8 mouse cellular contexts compared by ENCODE assay signal in the genomic region with DNA sequence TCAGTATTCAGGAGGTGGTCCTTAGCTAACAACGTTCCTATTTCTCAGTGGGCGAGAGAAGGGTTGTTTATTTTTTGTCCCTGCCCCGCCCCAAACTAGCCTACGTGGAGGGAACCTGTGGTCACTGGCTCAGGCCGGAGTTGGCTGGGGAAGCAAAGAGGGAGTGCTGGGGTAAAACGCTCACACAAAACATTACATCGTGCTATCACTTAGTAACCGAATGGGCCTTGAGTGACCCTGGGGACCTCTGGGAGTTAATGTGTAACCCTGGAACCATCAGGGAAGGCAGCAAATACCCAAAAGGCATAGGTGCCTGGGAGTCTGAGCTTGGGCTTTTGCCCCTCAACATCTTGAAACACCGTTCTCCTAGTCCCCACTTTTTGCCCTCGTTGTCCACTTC. TPM values are rescaled to one million over a fixed set of nuclear protein-coding genes. Genes with fewer than 3 reads are reported as not detected.
DNase-seq lines count a peak whose midpoint lies in the region; ATAC-seq and TF ChIP-seq lines count a peak whose summit lies in the region.

No protein-coding gene starts in this region.

- no peaks in the 10 kb centered on the region for H3K4me1 ChIP-seq in intestine, postnatal 0 days (replicated peaks; ENCODE audit: control insufficient read depth, insufficient read depth, low read length)
- H3K4me1 ChIP-seq in lung, embryonic 15.5 days = peaks cover 61% of the 10 kb centered on the region
- peaks cover 56% of the 10 kb centered on the region for H3K4me1 ChIP-seq in stomach, embryonic 15.5 days

- peak overlapping the region; percentile 94 for H3K4me2 ChIP-seq in intestine, postnatal 0 days (replicated peaks; ENCODE audit: low read depth)
- H3K4me2 ChIP-seq in lung, embryonic 15.5 days = peak overlapping the region; percentile 97
- H3K4me2 ChIP-seq in stomach, embryonic 15.5 days = peak overlapping the region; percentile 90

- no peak for TF ChIP-seq CTCF in intestine, postnatal 0 days (IDR thresholded peaks at IDR 0.05; ENCODE audit: low read depth)

- no peaks in the 10 kb centered on the region for H3K27me3 ChIP-seq in intestine, postnatal 0 days (replicated peaks; ENCODE audit: control insufficient read depth, insufficient read depth, low read length)
- H3K27me3 ChIP-seq in lung, embryonic 15.5 days = no peaks in the 10 kb centered on the region
- no peaks in the 10 kb centered on the region for H3K27me3 ChIP-seq in stomach, embryonic 15.5 days (replicated peaks)

- under 1% methylated on average over 10 of the region's 10 CpGs for WGBS in intestine, postnatal 0 days
- WGBS in lung, embryonic 15.5 days = 2% methylated on average over 10 of the region's 10 CpGs
- under 1% methylated on average over 10 of the region's 10 CpGs for WGBS in stomach, embryonic 15.5 days

- peaks cover 19% of the 10 kb centered on the region for H3K36me3 ChIP-seq in intestine, postnatal 0 days (ENCODE audit: control insufficient read depth, insufficient read depth)
- H3K36me3 ChIP-seq in lung, embryonic 15.5 days = peaks cover 30% of the 10 kb centered on the region
- peaks cover 24% of the 10 kb centered on the region for H3K36me3 ChIP-seq in stomach, embryonic 15.5 days

- H3K27ac ChIP-seq in intestine, postnatal 0 days (ENCODE audit: low read depth, low read length) = peak overlapping the region; percentile 92
- peak overlapping the region; percentile 99 for H3K27ac ChIP-seq in lung, embryonic 15.5 days
- H3K27ac ChIP-seq in stomach, embryonic 15.5 days = peak overlapping the region; percentile 99

- H3K9ac ChIP-seq in intestine, postnatal 0 days (ENCODE audit: low read depth, low read length) = peak overlapping the region; percentile 35; the same call in 1 of the 2 replicates
- H3K9ac ChIP-seq in lung, embryonic 15.5 days = peak overlapping the region; percentile 39
- H3K9ac ChIP-seq in stomach, embryonic 15.5 days = peak overlapping the region; percentile 38

- H3K9me3 ChIP-seq in intestine, postnatal 0 days (ENCODE audit: control insufficient read depth) = no peaks in the 10 kb centered on the region
- H3K9me3 ChIP-seq in lung, embryonic 15.5 days = no peaks in the 10 kb centered on the region
- H3K9me3 ChIP-seq in stomach, embryonic 15.5 days = no peaks in the 10 kb centered on the region

- DNase-seq in spleen, postnatal 4 days (ENCODE audit: low spot score in 2 of 2) = peak; percentile 62 to 82
- no peak for DNase-seq in spleen, adult 18-20 months
- DNase-seq in B cell, adult 2 months = no peak
- no peak for DNase-seq in right cerebral cortex, postnatal 36 days (ENCODE audit: low spot score in 2 of 2)

- ATAC-seq in erythroblast, adult 5-6 weeks (replicated peaks; ENCODE audit: low FRiP score, poor library complexity, severe bottlenecking) = peak; percentile 39
- ATAC-seq in intestine, postnatal 0 days = peak; percentile 23; the same call in 1 of the 2 replicates
- no peak for ATAC-seq in lung, embryonic 15.5 days (ENCODE audit: borderline replicate concordance, extremely low read depth, low FRiP score, low TSS enrichment)
- peak; percentile 28 for ATAC-seq in stomach, embryonic 15.5 days (ENCODE audit: insufficient read depth, low FRiP score, low read depth)

- peak overlapping the region; percentile 69 for H3K4me3 ChIP-seq in intestine, postnatal 0 days (ENCODE audit: low read depth, low read length)
- peak overlapping the region; percentile 61 for H3K4me3 ChIP-seq in lung, embryonic 15.5 days
- H3K4me3 ChIP-seq in stomach, embryonic 15.5 days (replicated peaks) = peak overlapping the region; percentile 76

RNA-seq across cellular contexts. Expression of a gene that starts 0.9 kb away (rescaled TPM):
- total RNA-seq in erythroblast, adult 5-6 weeks (2015; ENCODE audit: low replicate concordance) = 69.0 and 77.1 TPM in 2 replicates
- total RNA-seq in erythroblast, adult 5-6 weeks (2017; ENCODE audit: low replicate concordance) = 96.9 and 181 TPM in 2 replicates
- 14.1 and 16.1 TPM in 2 replicates for polyA plus RNA-seq in intestine, postnatal 0 days (2015; fragmentation: Nextera tagmentation; extraction: Ambion mirVana)
- 20.2 and 22.9 TPM in 2 replicates for polyA plus RNA-seq in lung, embryonic 15.5 days (2015; fragmentation: Nextera tagmentation; extraction: Ambion mirVana)
- 29.8 and 30.8 TPM in 2 replicates for polyA plus RNA-seq in stomach, embryonic 15.5 days (2015; fragmentation: Nextera tagmentation; extraction: Ambion mirVana)

RNA-seq across cellular contexts. Expression of a gene that starts 1.0 kb away (rescaled TPM):
- 9.6 and 12.1 TPM in 2 replicates for total RNA-seq in erythroblast, adult 5-6 weeks (2015; ENCODE audit: low replicate concordance)
- total RNA-seq in erythroblast, adult 5-6 weeks (2017; ENCODE audit: low replicate concordance) = 5.7 and 16.7 TPM in 2 replicates
- 5.7 and 5.8 TPM in 2 replicates for polyA plus RNA-seq in intestine, postnatal 0 days (2015; fragmentation: Nextera tagmentation; extraction: Ambion mirVana)
- polyA plus RNA-seq in lung, embryonic 15.5 days (2015; fragmentation: Nextera tagmentation; extraction: Ambion mirVana) = 19.2 and 20.3 TPM in 2 replicates
- polyA plus RNA-seq in stomach, embryonic 15.5 days (2015; fragmentation: Nextera tagmentation; extraction: Ambion mirVana) = 15.4 and 18.2 TPM in 2 replicates

RNA-seq across cellular contexts. Expression of a gene that starts 5.9 kb away (rescaled TPM):
- 792 and 815 TPM in 2 replicates for total RNA-seq in erythroblast, adult 5-6 weeks (2015; ENCODE audit: low replicate concordance)
- 585 and 685 TPM in 2 replicates for total RNA-seq in erythroblast, adult 5-6 weeks (2017; ENCODE audit: low replicate concordance)
- 762 and 768 TPM in 2 replicates for polyA plus RNA-seq in intestine, postnatal 0 days (2015; fragmentation: Nextera tagmentation; extraction: Ambion mirVana)
- 1,297 and 1,378 TPM in 2 replicates for polyA plus RNA-seq in lung, embryonic 15.5 days (2015; fragmentation: Nextera tagmentation; extraction: Ambion mirVana)
- polyA plus RNA-seq in stomach, embryonic 15.5 days (2015; fragmentation: Nextera tagmentation; extraction: Ambion mirVana) = 1,236 and 1,312 TPM in 2 replicates

RNA-seq across cellular contexts. Expression of a gene that starts 10.8 kb away (rescaled TPM):
- 7.9 TPM in 1 of 2 replicates, not detected in the other for total RNA-seq in erythroblast, adult 5-6 weeks (2015; ENCODE audit: low replicate concordance)
- total RNA-seq in erythroblast, adult 5-6 weeks (2017; ENCODE audit: low replicate concordance) = 1.3 and 9.9 TPM in 2 replicates
- polyA plus RNA-seq in intestine, postnatal 0 days (2015; fragmentation: Nextera tagmentation; extraction: Ambion mirVana) = 33.9 and 35.4 TPM in 2 replicates
- 141 and 147 TPM in 2 replicates for polyA plus RNA-seq in lung, embryonic 15.5 days (2015; fragmentation: Nextera tagmentation; extraction: Ambion mirVana)
- 111 and 120 TPM in 2 replicates for polyA plus RNA-seq in stomach, embryonic 15.5 days (2015; fragmentation: Nextera tagmentation; extraction: Ambion mirVana)

RNA-seq across cellular contexts. Expression of a gene that starts 12.0 kb away (rescaled TPM):
- 2.1 and 3.6 TPM in 2 replicates for total RNA-seq in erythroblast, adult 5-6 weeks (2015; ENCODE audit: low replicate concordance)
- 3.2 and 3.5 TPM in 2 replicates for total RNA-seq in erythroblast, adult 5-6 weeks (2017; ENCODE audit: low replicate concordance)
- 30.8 and 30.9 TPM in 2 replicates for polyA plus RNA-seq in intestine, postnatal 0 days (2015; fragmentation: Nextera tagmentation; extraction: Ambion mirVana)
- polyA plus RNA-seq in lung, embryonic 15.5 days (2015; fragmentation: Nextera tagmentation; extraction: Ambion mirVana) = 82.4 and 88.4 TPM in 2 replicates
- 57.3 and 67.4 TPM in 2 replicates for polyA plus RNA-seq in stomach, embryonic 15.5 days (2015; fragmentation: Nextera tagmentation; extraction: Ambion mirVana)

Comparison
In these comparisons a context has a peak if more than half of its experiments do, and no peak if none do; other contexts are left out.
1. DNase-seq: peak in spleen, postnatal 4 days (2 of 2); none in spleen, adult 18-20 months (0 of 2), B cell, adult 2 months (0 of 2) and right cerebral cortex, postnatal 36 days (0 of 2).
2. Peak in every context shown above with its lines, with median percentiles within 50 percentile points of each other: H3K27ac ChIP-seq, H3K4me2 ChIP-seq, H3K4me3 ChIP-seq and H3K9ac ChIP-seq.